Mouse (Mus musculus) urinary bladder, adult 18-20 months (tissue): ENCODE results near the gene Baiap2l2.

Source experiments
- DNase-seq, 2 experiments: peaks; one replicate each; pipeline ENCODE4 v3.0.0; 2022; ENCODE audit warnings: low spot score in 2 of 2, mixed read lengths in 2 of 2

Gene Baiap2l2

DNA sequence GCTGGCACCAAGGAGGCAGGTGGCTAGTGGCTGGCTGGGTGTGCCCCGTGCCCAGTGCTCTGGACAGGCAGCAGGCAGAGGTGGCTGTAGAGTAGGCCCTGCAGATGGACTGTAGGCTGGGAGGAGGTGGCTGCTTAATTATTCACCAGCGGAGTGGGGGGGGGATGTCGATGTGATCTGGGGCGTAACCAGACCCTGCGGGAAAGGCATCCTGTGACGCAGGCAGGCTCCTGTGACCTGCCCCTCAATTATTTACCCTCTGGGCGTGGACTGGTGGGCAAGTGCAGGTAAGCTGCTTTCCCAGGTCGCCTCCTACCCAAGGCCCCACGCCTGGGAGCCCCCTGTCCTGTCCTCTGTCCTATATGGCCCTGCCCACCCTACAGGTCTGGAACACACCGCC is at the start of gene Baiap2l2:
Gene Baiap2l2 (minus strand): TSS at position 139 of the 400 bp plus-strand sequence.
- DNase-seq, result no peak

DNA sequence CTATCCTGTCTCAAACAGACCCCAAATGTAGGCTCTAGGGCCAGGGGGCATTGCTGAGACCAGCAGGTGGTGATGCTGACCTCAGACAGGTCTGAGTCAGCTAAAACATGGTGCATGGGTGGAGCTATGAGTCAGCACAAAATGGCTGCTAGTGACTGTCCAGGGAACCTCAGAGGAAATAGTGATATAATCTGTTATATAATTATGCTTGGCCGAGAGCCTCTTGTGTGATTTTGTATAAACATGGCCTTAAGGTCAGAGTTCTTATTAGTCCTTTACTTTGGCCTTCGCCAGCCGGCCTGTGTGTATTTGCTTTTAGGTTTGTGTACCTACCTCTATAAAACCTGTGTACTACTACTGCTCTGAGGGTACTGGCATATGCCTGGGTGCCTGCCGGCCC is 48.1 kb upstream of the Baiap2l2 start:
- DNase-seq, result peak in 1 of 2 experiments; percentile 62

DNA sequence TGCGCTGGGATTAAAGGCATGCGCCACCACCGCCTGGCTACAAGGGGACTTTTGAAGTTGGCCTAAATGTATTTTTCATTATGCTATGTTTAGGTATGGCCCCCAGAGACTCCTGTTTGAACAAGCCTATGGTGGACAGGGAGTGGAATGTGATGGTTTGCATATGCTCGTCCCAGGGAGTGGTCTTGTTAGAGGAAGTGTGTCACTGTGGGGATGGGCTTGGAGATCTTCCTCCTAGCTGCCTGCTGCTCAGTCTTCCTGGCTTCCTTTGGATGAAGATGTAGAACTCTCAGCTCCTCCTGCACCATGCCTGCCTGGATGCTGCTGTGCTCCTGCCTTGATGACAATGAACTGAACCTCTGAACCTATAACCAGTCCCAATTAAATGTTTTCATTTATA is 45.2 kb upstream of the Baiap2l2 start:
- DNase-seq, result no peak

- no peak for DNase-seq
Observed at GRCm38 (mm10) chr15:79329979-79330363, 44.6 kb upstream of the Baiap2l2 start.

DNA sequence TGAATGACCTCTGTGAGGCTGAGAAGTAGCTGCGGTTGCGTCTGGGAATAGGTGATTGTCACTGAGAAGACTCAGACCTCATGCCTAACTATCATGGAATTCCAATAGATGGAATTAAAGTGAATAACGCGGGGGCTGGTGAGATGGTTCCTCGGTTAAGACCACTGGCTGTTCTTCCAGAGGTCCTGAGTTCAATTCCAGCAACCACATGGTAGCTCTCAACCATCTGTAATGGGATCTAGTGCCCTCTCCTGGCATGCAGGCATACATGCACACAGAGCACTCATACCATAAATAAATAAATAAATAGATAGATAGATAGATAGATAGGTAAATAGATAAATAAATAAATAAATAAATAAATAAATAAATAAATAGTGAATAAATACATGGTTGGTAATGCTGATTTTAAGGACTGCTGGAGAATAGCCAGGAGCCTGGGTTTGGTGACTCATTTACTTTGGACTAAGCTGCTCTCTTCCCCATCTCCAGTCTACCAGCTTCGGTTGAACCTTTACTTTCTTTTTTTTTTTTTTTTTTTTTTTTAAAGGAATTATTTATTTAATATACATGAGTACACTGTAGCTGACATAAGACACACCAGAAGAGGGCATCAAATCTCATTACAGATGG is 44.1 kb upstream of the Baiap2l2 start:
- no peak for DNase-seq

DNA sequence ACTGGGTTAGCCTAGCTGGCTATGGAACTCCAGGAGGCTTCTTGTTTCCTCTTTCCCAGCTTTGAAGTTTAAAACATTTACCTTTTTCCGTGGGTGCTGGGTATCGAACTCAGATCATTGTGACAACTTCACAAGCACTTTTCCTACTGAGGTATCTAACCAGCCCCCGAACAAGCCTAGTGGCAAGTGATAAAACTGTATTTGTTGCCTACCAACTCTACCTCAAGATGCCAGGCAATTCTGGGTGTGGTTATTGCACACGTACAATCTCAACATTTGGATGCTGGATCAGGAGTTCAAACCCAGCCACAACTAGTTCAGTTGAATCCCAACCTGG is 43.6 kb upstream of the Baiap2l2 start:
- no peak for DNase-seq

- DNase-seq, result peak; percentile 97 to 99
Observed at GRCm38 (mm10) chr15:79328058-79328938, 43.0 kb upstream of the Baiap2l2 start, which contains the start of gene Pla2g6. Gene Pla2g6, minus strand, starts transcription at chr15:79328390.

- peak; percentile 57 to 68 for DNase-seq
Observed at GRCm38 (mm10) chr15:79326971-79327961, 41.9 kb upstream of the Baiap2l2 start.

GRCm38 (mm10) chr15:79326264-79326663 is 40.9 kb upstream of the Baiap2l2 start:
- no peak for DNase-seq

DNA sequence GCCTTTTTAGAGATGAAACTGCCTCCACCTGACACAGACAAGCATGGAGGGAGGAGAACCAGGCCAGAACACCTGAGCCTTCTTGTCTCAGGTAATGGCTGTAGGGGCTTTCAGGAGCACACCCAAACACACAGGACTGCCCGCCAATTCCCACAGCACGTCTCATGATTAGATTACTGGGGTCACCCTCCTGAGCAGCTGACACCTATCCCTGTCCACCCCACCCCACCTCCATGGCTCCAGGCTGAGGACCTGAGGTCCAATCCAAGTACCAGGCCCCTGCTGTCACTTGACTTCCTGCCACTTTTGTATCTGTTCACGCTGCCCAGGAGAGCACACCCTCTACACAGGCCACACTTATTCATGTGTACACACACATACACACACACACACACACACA is 40.4 kb upstream of the Baiap2l2 start:
- DNase-seq, result no peak

DNA sequence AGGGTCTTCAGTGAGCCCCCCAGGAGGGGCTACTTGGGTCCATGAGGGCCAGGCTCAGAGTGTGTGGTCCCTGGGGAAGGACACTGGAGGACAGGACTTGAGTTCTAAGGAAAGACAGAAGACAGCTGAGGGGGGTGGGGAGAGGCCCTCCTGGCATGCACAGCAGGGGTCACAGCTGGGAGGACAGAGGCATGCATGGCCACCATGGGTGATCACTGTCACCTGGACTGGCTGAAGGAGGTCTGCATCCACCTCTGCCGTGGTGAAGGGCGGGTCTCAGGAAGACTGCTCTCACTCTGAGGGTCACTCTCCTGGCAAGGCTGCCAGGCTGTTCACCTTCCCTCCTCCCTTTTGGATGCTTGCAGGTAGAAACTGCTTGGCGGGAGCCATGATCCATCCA is 39.0 kb upstream of the Baiap2l2 start:
- no peak for DNase-seq

DNA sequence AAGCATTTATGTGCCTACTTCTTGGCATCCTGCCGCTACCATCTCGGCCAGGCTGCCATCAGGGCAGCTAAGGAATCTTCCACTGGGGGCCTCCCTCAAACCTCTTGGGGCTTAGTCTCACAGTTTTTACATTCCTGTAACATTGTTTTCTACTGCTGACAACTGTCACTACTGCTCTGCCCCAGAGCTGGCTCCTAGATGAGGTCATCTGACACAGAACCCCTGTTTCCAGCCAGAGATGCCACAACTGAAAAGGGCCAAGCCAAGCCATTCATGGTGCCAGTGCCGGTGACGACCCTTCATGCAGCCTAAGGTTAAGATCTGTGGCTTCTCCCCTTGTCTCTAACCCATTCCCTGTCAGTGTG is 38.4 kb upstream of the Baiap2l2 start:
- no peak for DNase-seq

DNA sequence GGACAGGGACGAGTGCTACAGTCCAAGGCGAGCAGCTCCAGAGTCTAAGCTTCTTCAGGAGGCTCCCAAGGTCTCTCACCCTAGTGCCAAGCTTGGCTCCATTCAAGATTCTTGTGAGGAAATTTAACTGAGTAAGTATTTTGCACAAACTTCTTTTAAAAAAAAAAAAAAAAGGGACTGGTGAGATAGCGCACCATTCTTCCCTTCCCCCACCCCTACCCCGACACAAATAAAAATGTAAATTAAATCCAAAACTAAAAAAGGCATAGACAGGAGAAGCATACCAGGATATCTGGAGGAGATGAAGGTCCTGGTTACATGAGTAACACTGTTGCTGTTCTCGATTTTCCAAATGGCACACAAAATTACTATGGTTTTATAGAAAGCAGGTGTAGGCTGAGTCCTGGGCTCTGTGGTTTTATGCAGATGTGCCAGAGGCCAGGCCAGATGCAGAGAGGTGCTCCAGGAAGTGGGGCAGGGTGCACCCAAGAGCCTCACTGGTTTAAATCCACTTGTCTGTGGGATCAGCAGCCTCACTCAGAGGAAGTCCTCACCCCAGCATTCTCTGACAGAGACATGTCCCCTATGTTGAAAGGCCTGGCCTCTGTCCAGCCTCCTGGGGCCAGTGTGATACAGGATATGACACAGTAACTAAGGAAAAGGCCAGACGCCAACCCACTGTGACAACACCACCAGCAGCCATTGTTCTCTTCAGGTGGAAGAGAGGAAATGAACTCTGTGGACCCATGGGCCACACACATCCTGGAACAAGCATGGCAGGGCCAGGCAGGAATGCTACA is 37.9 kb upstream of the Baiap2l2 start:
- DNase-seq, result peak; percentile 38 to 60

DNA sequence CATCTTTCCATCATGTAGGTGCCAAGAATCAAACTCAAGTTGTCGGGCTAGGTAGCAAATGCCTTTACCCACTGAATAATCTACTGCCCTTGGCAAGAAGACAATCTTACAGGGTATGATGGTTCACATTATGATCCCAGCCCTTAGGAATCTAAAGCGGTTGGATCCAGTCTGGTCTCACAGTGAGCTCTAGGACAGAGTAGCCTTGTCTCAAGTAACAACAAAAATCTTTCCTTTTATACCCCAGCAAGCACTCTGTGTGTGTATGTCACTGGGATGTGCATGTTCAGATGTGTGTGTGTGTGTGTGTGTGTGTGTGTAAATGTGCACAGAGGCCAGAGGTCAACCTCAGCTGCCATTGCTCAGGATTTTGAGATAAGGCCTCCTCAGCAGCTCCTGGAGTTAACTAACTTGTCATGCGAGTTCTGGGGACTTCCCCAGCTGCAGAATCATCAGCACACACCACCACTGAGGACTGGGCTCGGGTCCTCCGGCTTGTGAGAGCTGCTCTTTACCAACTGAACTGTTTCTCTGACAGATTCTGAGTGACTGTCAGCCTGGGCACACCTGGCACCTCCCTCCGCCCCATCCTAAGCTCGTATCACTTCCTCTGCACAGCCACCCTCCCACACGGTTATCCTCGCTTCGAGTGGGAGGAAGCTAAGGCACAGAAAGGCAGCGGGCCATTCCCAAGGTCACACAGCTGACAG is 37.1 kb upstream of the Baiap2l2 start:
- DNase-seq, result peak in 1 of 2 experiments; percentile 40

DNA sequence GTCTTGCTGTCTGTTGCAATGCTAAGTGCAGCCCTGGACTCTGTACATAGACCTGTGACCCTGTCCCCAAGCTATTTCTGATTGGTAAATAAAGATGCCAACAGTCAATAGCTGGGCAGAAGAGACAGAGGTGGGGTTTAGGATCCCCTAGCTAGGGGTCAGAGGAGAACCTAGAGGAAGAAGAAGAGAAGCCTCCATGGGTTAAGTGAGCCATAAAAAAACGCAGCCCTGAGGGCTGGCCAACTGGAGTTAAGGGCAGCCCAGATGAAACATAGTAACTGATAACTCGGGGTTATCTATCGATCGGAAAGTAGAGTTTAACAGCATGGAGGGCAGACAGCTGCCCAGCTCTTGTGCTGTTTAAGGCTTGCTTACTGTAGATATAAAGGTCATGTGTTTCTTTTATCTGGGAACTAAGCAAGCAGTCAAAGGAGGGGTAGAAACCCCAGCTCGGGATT is 36.4 kb upstream of the Baiap2l2 start:
- no peak for DNase-seq

DNA sequence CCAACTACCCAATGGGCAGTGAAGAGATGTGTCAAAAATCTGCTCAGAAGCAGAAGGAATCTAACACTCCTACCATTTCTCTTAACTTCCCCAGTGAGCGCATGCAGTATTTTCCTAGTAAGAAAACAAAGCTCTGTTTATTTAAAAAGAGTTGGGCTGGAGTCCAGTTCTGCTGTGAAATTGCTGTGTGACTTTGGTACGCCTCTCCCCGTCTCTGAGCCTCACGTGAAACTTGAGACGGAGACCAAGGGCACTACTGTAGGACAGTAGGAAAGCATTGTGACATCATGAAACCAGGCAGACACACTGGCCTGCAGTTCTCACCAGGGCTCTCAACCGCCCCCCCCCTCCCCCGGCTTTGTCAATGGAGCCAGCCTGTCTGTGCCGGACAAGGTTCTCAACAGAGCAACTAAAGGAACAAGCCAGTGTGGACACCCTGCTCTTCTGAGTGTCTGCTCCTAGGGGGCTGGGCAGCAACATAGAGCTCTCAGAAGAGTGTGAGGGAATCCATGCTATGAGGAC is 28.6 kb upstream of the Baiap2l2 start:
- DNase-seq, result no peak

- no peak for DNase-seq
Observed at GRCm38 (mm10) chr15:79307861-79308260, 22.5 kb upstream of the Baiap2l2 start.

DNA sequence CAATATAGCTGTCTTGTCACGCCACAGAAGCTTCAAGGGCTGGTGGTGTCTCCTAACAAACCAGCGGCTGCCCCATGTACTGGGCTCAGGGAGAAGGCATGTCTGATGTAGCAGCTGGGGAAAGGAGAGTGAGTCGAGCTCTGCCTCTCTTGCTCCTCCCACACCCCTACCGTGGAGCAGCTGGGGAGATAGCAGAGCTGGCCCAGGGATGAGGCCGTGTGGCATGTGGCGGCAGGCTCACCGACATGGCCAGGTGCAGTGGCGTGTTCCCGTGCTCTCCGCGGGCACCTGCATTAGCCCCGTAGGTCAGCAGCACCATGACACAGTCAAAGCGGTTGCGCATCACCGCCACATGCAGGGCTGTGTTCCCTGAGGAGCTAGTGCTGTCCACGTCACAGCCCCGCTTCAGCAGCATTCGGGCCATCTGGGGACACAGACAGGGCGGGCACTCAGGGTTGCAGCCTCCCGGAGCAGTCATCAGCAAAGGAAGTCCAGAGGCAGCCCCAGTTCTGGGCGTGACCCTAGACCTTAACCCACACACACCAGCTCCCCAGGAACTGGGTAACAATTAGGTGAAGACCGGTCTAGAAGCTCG is 20.8 kb upstream of the Baiap2l2 start:
- DNase-seq, result no peak

- no peak for DNase-seq
Observed at GRCm38 (mm10) chr15:79304832-79305231, 19.5 kb upstream of the Baiap2l2 start.

- DNase-seq, result no peak
Observed at GRCm38 (mm10) chr15:79303725-79304124, 18.4 kb upstream of the Baiap2l2 start.
